Mouse (Mus musculus): Measurements from ENCODE around the gene Gfral. TPM values are rescaled to one million over a fixed set of nuclear protein-coding genes. Genes with fewer than 3 reads are reported as not detected.

Gfral gene
- polyA plus RNA-seq (2016; fragmentation: Nextera tagmentation; extraction: Ambion mirVana), result not detected in 2 replicates

DNA sequence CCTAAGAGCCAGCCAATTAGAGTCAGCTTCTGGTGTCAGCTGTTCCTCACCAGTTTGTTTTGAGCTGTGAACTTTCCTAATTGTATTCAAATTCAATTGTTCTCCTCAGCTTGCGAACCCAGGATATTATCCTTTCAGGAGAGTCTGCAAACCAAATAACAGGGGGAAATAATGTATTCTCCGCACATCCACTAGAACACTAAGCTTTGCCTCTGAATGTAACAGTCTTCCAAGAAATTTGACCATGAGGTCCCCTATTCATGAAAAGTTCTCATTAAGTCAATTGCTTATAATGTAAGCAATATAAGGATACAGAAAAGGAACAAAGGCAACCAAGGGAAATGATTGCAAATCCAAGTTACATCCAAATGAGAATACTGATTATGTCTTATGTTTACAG is at the start of gene Gfral:
Gene Gfral, minus strand, starts transcription at position 101 of the 400 bp plus-strand sequence.
- WGBS, result 81% methylated on average over 2 of the region's 2 CpGs
- H3K4me1 ChIP-seq, result no peaks in the 10 kb centered on the region
- H3K27me3 ChIP-seq, result no peaks in the 10 kb centered on the region
- no peaks in the 10 kb centered on the region for H3K36me3 ChIP-seq
- no peaks in the 10 kb centered on the region for H3K9me3 ChIP-seq
- H3K4me3 ChIP-seq, result no peak within 1 kb of the TSS
- no peak for ATAC-seq (ENCODE audit: insufficient number of reproducible peaks, insufficient read depth, low FRiP score, low TSS enrichment)
- no peak within 1 kb of the TSS for H3K4me2 ChIP-seq (replicated peaks)
- no peak within 1 kb of the TSS for H3K9ac ChIP-seq
- no peak within 1 kb of the TSS for H3K27ac ChIP-seq

GRCm38 (mm10) chr9:76257731-76258130 is 44.3 kb upstream of the Gfral start:
- 81% methylated on average over 5 of the region's 5 CpGs for WGBS
- no peak for ATAC-seq (ENCODE audit: insufficient number of reproducible peaks, insufficient read depth, low FRiP score, low TSS enrichment)
- no peaks in the 10 kb centered on the region for H3K9me3 ChIP-seq
- no peak overlapping the region for H3K27ac ChIP-seq
- no peaks in the 10 kb centered on the region for H3K27me3 ChIP-seq
- no peaks in the 10 kb centered on the region for H3K36me3 ChIP-seq
- no peaks in the 10 kb centered on the region for H3K4me1 ChIP-seq
- no peak overlapping the region for H3K4me3 ChIP-seq
- H3K4me2 ChIP-seq (replicated peaks), result no peak overlapping the region
- no peak overlapping the region for H3K9ac ChIP-seq

- WGBS, result 91% methylated on average over 7 of the region's 7 CpGs
- ATAC-seq (ENCODE audit: insufficient number of reproducible peaks, insufficient read depth, low FRiP score, low TSS enrichment), result no peak
These were observed 39.1 kb upstream of the Gfral start for GRCm38 (mm10) chr9:76252544-76252943.

GRCm38 (mm10) chr9:76252109-76252508 is 38.7 kb upstream of the Gfral start:
- Histone ChIP-seq H3K4me2 (replicated peaks) (no peak overlapping the region), H3K27ac (no peak overlapping the region), H3K4me1 (no peaks in the 10 kb centered on the region), H3K9me3 (no peaks in the 10 kb centered on the region), H3K36me3 (no peaks in the 10 kb centered on the region), H3K9ac (no peak overlapping the region), H3K4me3 (no peak overlapping the region), H3K27me3 (no peaks in the 10 kb centered on the region)
- WGBS, result 94% methylated on average over 4 of the region's 4 CpGs
- no peak for ATAC-seq (ENCODE audit: insufficient number of reproducible peaks, insufficient read depth, low FRiP score, low TSS enrichment)

More at GRCm38 (mm10) chr9:76252544-76252943, 39.1 kb upstream of the Gfral start:
- Histone ChIP-seq H3K9ac (no peak overlapping the region), H3K9me3 (no peaks in the 10 kb centered on the region), H3K36me3 (no peaks in the 10 kb centered on the region), H3K4me2 (replicated peaks) (no peak overlapping the region), H3K27ac (no peak overlapping the region), H3K4me1 (no peaks in the 10 kb centered on the region), H3K4me3 (no peak overlapping the region), H3K27me3 (no peaks in the 10 kb centered on the region)

DNA sequence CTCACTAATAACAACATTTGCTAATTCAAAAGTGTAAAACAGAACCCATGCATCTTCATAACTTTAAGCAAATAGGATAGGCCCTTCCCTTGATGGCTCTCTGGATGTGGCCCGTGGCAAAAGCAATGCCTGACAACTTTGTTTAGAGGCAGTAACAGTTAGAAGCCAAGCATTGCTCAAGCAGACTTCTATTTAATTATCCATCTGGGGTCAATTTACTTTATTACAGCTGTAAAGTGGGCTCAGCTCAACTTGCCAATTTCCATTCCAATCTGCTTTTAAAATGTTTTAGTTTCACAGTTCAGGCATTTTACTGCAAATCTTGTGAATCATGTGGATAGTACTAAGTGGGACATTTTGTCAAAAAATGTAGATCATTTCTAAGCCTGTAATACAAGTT is 28.9 kb upstream of the Gfral start:
- Histone ChIP-seq H3K36me3 (no peaks in the 10 kb centered on the region), H3K27me3 (no peaks in the 10 kb centered on the region), H3K27ac (no peak overlapping the region), H3K4me2 (replicated peaks) (no peak overlapping the region), H3K4me1 (no peaks in the 10 kb centered on the region; the same call in 1 of the 2 replicates), H3K9me3 (no peaks in the 10 kb centered on the region), H3K9ac (no peak overlapping the region), H3K4me3 (no peak overlapping the region)
- no peak for ATAC-seq (ENCODE audit: insufficient number of reproducible peaks, insufficient read depth, low FRiP score, low TSS enrichment)
- WGBS, result 40% methylated on average over 1 of the region's 1 CpGs

DNA sequence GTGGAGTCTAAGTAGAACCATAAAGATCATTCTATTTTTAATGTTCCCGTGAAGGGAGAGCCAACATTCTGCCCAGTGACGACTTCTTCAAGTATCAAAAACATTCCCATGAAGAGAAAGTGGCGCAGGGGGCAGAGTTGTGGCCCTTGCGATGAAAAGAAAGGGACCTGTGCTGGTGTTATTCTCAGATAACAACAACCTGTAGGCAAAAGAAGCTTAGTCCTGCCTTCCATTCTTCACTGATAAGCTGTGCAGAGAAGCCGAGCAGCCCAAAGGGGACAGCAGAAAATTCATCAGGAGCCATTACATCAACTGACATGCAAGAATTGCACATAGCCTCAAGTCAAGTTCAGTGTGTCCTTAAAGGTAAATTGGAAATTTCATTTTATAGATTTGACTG is 24.5 kb upstream of the Gfral start:
- Histone ChIP-seq H3K4me3 (no peak overlapping the region), H3K27me3 (no peaks in the 10 kb centered on the region), H3K4me1 (peaks cover 6% of the 10 kb centered on the region; the same call in 1 of the 2 replicates), H3K27ac (no peak overlapping the region), H3K36me3 (no peaks in the 10 kb centered on the region), H3K4me2 (replicated peaks) (no peak overlapping the region), H3K9ac (no peak overlapping the region), H3K9me3 (no peaks in the 10 kb centered on the region)
- ATAC-seq (ENCODE audit: insufficient number of reproducible peaks, insufficient read depth, low FRiP score, low TSS enrichment), result no peak
- 78% methylated on average over 5 of the region's 5 CpGs for WGBS

GRCm38 (mm10) chr9:76237243-76237642 is 23.8 kb upstream of the Gfral start:
- WGBS, result 36% methylated on average over 12 of the region's 12 CpGs
- Histone ChIP-seq H3K4me1 (peaks cover 6% of the 10 kb centered on the region; the same call in 1 of the 2 replicates), H3K4me3 (no peak overlapping the region), H3K4me2 (replicated peaks) (peak overlapping the region; percentile 54), H3K9me3 (no peaks in the 10 kb centered on the region), H3K36me3 (no peaks in the 10 kb centered on the region), H3K9ac (no peak overlapping the region), H3K27me3 (no peaks in the 10 kb centered on the region), H3K27ac (no peak overlapping the region)
- no peak for ATAC-seq (ENCODE audit: insufficient number of reproducible peaks, insufficient read depth, low FRiP score, low TSS enrichment)

DNA sequence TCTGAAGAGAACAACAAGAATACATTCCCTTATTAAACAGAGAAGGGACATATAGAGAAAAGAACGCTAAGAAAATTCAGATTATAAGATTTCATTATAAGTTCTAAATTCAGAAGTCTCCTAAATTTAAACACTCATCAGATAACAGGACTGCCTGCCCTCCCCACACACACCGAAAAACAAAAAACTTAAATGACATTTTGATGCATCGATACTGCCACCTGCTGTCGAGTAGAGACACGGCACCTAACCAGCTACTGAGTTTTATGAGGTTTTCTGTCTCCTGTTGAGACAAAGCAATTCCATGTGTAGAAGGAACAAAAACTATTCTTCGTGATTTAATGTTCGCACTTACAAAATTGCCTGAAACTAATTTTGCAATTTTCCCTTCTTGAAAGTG is 23.2 kb upstream of the Gfral start:
- ATAC-seq (ENCODE audit: insufficient number of reproducible peaks, insufficient read depth, low FRiP score, low TSS enrichment), result no peak
- Histone ChIP-seq H3K4me1 (peaks cover 6% of the 10 kb centered on the region; the same call in 1 of the 2 replicates), H3K4me3 (peak overlapping the region; percentile 34; the same call in 1 of the 2 replicates), H3K27ac (0 out of 2 replicates have a peak overlapping the region, but pooled peaks have one; percentile 30), H3K27me3 (no peaks in the 10 kb centered on the region), H3K9ac (no peak overlapping the region), H3K36me3 (no peaks in the 10 kb centered on the region), H3K9me3 (no peaks in the 10 kb centered on the region), H3K4me2 (replicated peaks) (peak overlapping the region; percentile 54)
- under 1% methylated on average over 7 of the region's 7 CpGs for WGBS

DNA sequence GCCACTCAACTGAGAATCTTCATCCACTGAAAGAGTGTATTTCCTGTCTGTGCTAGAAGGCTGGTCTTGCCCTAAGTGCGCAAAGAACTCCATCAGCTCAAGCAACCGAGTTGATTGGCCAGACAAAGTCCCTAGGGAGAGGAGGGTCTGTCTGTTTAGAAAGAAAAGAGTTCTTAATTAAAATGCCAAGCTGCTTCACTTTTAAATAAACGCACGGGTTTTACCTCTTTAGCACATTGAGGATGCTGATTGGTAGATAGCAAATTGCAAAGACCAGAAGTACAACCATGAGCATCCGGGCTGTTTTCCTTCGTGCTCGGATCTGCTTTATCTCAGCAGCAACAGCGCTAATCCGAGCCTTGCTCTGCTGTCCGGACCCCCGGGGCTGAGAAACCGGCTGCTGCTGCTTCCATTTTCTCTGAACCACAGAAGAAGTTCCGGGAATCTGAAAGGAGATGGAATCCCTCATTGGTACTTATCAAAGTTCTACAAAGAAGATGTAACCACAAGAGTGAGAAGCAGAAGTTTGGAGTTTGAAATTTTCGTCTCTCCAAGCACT is 22.6 kb upstream of the Gfral start:
- H3K4me2 ChIP-seq (replicated peaks), result peak overlapping the region; percentile 54
- H3K9me3 ChIP-seq, result no peaks in the 10 kb centered on the region
- no peaks in the 10 kb centered on the region for H3K36me3 ChIP-seq
- peak overlapping the region; percentile 30; the same call in 1 of the 2 replicates for H3K27ac ChIP-seq
- ATAC-seq (ENCODE audit: insufficient number of reproducible peaks, insufficient read depth, low FRiP score, low TSS enrichment), result peak; percentile 71; the same call in 1 of the 2 replicates
- WGBS, result under 1% methylated on average over 14 of the region's 14 CpGs
- no peaks in the 10 kb centered on the region for H3K27me3 ChIP-seq
- H3K9ac ChIP-seq, result 0 out of 2 replicates have a peak overlapping the region, but pooled peaks have one; percentile 25
- H3K4me1 ChIP-seq, result peaks cover 6% of the 10 kb centered on the region; the same call in 1 of the 2 replicates
- H3K4me3 ChIP-seq, result peak overlapping the region; percentile 34

- no peak overlapping the region for H3K9ac ChIP-seq
- peaks cover 6% of the 10 kb centered on the region; the same call in 1 of the 2 replicates for H3K4me1 ChIP-seq
- H3K4me3 ChIP-seq, result no peak overlapping the region
- WGBS, result 29% methylated on average over 7 of the region's 7 CpGs
- no peak for ATAC-seq (ENCODE audit: insufficient number of reproducible peaks, insufficient read depth, low FRiP score, low TSS enrichment)
- H3K27me3 ChIP-seq, result no peaks in the 10 kb centered on the region
- H3K9me3 ChIP-seq, result no peaks in the 10 kb centered on the region
- no peak overlapping the region for H3K4me2 ChIP-seq (replicated peaks)
- no peaks in the 10 kb centered on the region for H3K36me3 ChIP-seq
- H3K27ac ChIP-seq, result no peak overlapping the region
These were observed 21.4 kb upstream of the Gfral start for GRCm38 (mm10) chr9:76234899-76235298.

- Histone ChIP-seq H3K4me1 (peaks cover 4% of the 10 kb centered on the region; the same call in 1 of the 2 replicates), H3K9ac (no peak overlapping the region), H3K4me2 (replicated peaks) (no peak overlapping the region), H3K36me3 (no peaks in the 10 kb centered on the region), H3K27ac (no peak overlapping the region), H3K9me3 (no peaks in the 10 kb centered on the region), H3K4me3 (no peak overlapping the region), H3K27me3 (no peaks in the 10 kb centered on the region)
- 50% methylated on average over 11 of the region's 11 CpGs for WGBS
- no peak for ATAC-seq (ENCODE audit: insufficient number of reproducible peaks, insufficient read depth, low FRiP score, low TSS enrichment)
These were observed 16.9 kb upstream of the Gfral start for GRCm38 (mm10) chr9:76230400-76230799.

GRCm38 (mm10) chr9:76217178-76217975 is 3.9 kb upstream of the Gfral start:
- no peaks in the 10 kb centered on the region for H3K4me1 ChIP-seq
- no peaks in the 10 kb centered on the region for H3K9me3 ChIP-seq
- H3K27ac ChIP-seq, result no peak overlapping the region
- no peak for ATAC-seq (ENCODE audit: insufficient number of reproducible peaks, insufficient read depth, low FRiP score, low TSS enrichment)
- no peak overlapping the region for H3K9ac ChIP-seq
- no peak overlapping the region for H3K4me2 ChIP-seq (replicated peaks)
- no peak overlapping the region for H3K4me3 ChIP-seq
- WGBS, result 64% methylated on average over 4 of the region's 4 CpGs
- H3K36me3 ChIP-seq, result no peaks in the 10 kb centered on the region
- H3K27me3 ChIP-seq, result no peaks in the 10 kb centered on the region
